In genomic region chr10:128390366-128390765, GRCm38 (mm10) we compare ENCODE assay signal across 27 mouse cellular contexts. TPM values are rescaled to one million over a fixed set of nuclear protein-coding genes. Genes with fewer than 3 reads are reported as not detected.
A peak's percentile ranks its signal among the peaks of the same experiment; 100 is the strongest.
DNase-seq lines count a peak whose midpoint lies in the region; ATAC-seq and TF ChIP-seq lines count a peak whose summit lies in the region.
"Had no signal": no experiment of that assay in that cellular context is flagged by ENCODE, and none has a peak within 500 bp of the region (broad histone marks: within the 10 kb centered on the region; RNA-seq: fewer than 3 reads in every experiment).

No protein-coding gene starts in this region.

- no peak overlapping the region for H3K27ac ChIP-seq in midbrain, embryonic 13.5 days
- H3K27ac ChIP-seq: embryonic facial prominence, embryonic 12.5 days; heart, embryonic 10.5 days; hindbrain, embryonic 13.5 days; hindbrain, postnatal 0 days had no signal

- no peaks in the 10 kb centered on the region for H3K79me2 ChIP-seq in myocyte (ENCODE audit: control insufficient read depth, insufficient read depth)

- no peaks in the 10 kb centered on the region for H3K9me3 ChIP-seq in midbrain, embryonic 13.5 days
- H3K9me3 ChIP-seq: embryonic facial prominence, embryonic 12.5 days; heart, embryonic 10.5 days; hindbrain, embryonic 13.5 days had no signal

- H3ac ChIP-seq in myocyte (ENCODE audit: control insufficient read depth, insufficient read length): no peak overlapping the region

- 87% methylated on average over 12 of the region's 12 CpGs for WGBS in midbrain, embryonic 13.5 days

- no peak overlapping the region for H3K4me3 ChIP-seq in myocyte
- no peak overlapping the region for H3K4me3 ChIP-seq in midbrain, embryonic 13.5 days (replicated peaks)
- H3K4me3 ChIP-seq: heart, embryonic 10.5 days; hindbrain, embryonic 13.5 days had no signal

- no peaks in the 10 kb centered on the region for H3K27me3 ChIP-seq in myocyte (ENCODE audit: control insufficient read depth, insufficient read depth, insufficient read length)
- no peaks in the 10 kb centered on the region for H3K27me3 ChIP-seq in midbrain, embryonic 13.5 days
- H3K27me3 ChIP-seq: CH12.LX; embryonic facial prominence, embryonic 12.5 days; hindbrain, embryonic 13.5 days; Patski had no signal

- no peaks in the 10 kb centered on the region; the same call in 1 of the 2 replicates for H3K4me1 ChIP-seq in midbrain, embryonic 13.5 days (replicated peaks)
- H3K4me1 ChIP-seq: embryonic facial prominence, embryonic 12.5 days; hindbrain, embryonic 13.5 days had no signal

- peaks cover 30% of the 10 kb centered on the region for H3K36me3 ChIP-seq in myocyte (ENCODE audit: control insufficient read depth, insufficient read depth)
- H3K36me3 ChIP-seq in midbrain, embryonic 13.5 days: peaks cover 97% of the 10 kb centered on the region

- no peak for ATAC-seq in midbrain, embryonic 13.5 days
- ATAC-seq: activated CD4-positive, CD25-positive, alpha-beta regulatory T cell, adult 4 months; forebrain, embryonic 16.5 days; hindbrain, postnatal 0 days; Patski had no signal

- H3K9ac ChIP-seq in midbrain, embryonic 13.5 days (replicated peaks): no peak overlapping the region
- H3K9ac ChIP-seq: embryonic facial prominence, embryonic 12.5 days; hindbrain, embryonic 13.5 days had no signal

- no peak overlapping the region for H3K4me2 ChIP-seq in myocyte (ENCODE audit: low read depth)
- no peak overlapping the region for H3K4me2 ChIP-seq in midbrain, embryonic 13.5 days (replicated peaks)
- H3K4me2 ChIP-seq: embryonic facial prominence, embryonic 12.5 days; hindbrain, embryonic 13.5 days had no signal

- TF ChIP-seq POLR2A in myocyte (IDR thresholded peaks at IDR 0.05; ENCODE audit: insufficient read length, low read depth): no peak

- DNase-seq in kidney, postnatal 10 days: peak; percentile 19
- DNase-seq in kidney, adult 9 months: no peak
- peak; percentile 54 for DNase-seq in testis, postnatal 10 days (ENCODE audit: low spot score)
- no peak for DNase-seq in testis, postnatal 14 days (ENCODE audit: low spot score)
- DNase-seq in adrenal gland, postnatal 14 days: peak; percentile 67
- no peak for DNase-seq in thymus, adult 18-20 months
- DNase-seq: cerebellum, adult 2 months; embryo, embryonic 11 days; gastrocnemius, postnatal 14 days; heart, adult 11 months; heart, postnatal 10 days; heart, postnatal 4 days; kidney, adult 11 months had no signal

TF ChIP-seq in myocyte, 11 proteins besides CTCF, POLR2A, EP300 and RAD21:
- peak; percentile 13 for TF ChIP-seq POLR2AphosphoS2 (IDR thresholded peaks at IDR 0.05; ENCODE audit: insufficient read length, low read depth)
- no peak for TF ChIP-seq E2F4 (IDR thresholded peaks at IDR 0.05; ENCODE audit: insufficient read depth)

RNA-seq across cellular contexts. Expression of gene Slc39a5, which starts 10.7 kb away (rescaled TPM):
- total RNA-seq in adrenal gland, postnatal 14 days (2021): 0.78 TPM in 1 of 2 replicates, not detected in the other
- not detected for polyA plus RNA-seq in myocyte (2012; fragmentation: generic; extraction: Trizol)
- 0.18 and 0.22 TPM in 2 replicates for polyA plus RNA-seq in midbrain, embryonic 13.5 days (2015; fragmentation: Nextera tagmentation; extraction: Ambion mirVana)
- total RNA-seq: CH12.LX; common myeloid progenitor, adult 5-6 weeks; gastrocnemius, adult 18-20 months; gastrocnemius, postnatal 14 days; heart, postnatal 10 days; heart, postnatal 4 days had no signal
- polyA plus RNA-seq: activated CD4-positive, CD25-positive, alpha-beta regulatory T cell, adult 4 months; cerebellum, adult 2 months; embryonic facial prominence, embryonic 12.5 days; forebrain, embryonic 11.5 days; heart, embryonic 14.5 days; hindbrain, embryonic 13.5 days had no signal

RNA-seq across cellular contexts. Expression of gene Ankrd52, which starts 13.5 kb away (rescaled TPM):
- total RNA-seq in adrenal gland, postnatal 14 days (2021): 66.7 and 66.9 TPM in 2 replicates
- 30.8 TPM for polyA plus RNA-seq in myocyte (2012; fragmentation: generic; extraction: Trizol)
- polyA plus RNA-seq in midbrain, embryonic 13.5 days (2015; fragmentation: Nextera tagmentation; extraction: Ambion mirVana): 13.0 and 14.8 TPM in 2 replicates

RNA-seq across cellular contexts. Expression of gene Nabp2, which starts 20.9 kb away (rescaled TPM):
- total RNA-seq in adrenal gland, postnatal 14 days (2021): 59.8 and 65.2 TPM in 2 replicates
- polyA plus RNA-seq in myocyte (2012; fragmentation: generic; extraction: Trizol): 115 TPM
- 142 and 153 TPM in 2 replicates for polyA plus RNA-seq in midbrain, embryonic 13.5 days (2015; fragmentation: Nextera tagmentation; extraction: Ambion mirVana)

RNA-seq across cellular contexts. Expression of gene Rnf41, which starts 21.1 kb away (rescaled TPM):
- total RNA-seq in adrenal gland, postnatal 14 days (2021): 38.4 and 40.2 TPM in 2 replicates
- polyA plus RNA-seq in myocyte (2012; fragmentation: generic; extraction: Trizol): 35.2 TPM
- polyA plus RNA-seq in midbrain, embryonic 13.5 days (2015; fragmentation: Nextera tagmentation; extraction: Ambion mirVana): 81.5 and 85.9 TPM in 2 replicates

RNA-seq across cellular contexts. Expression of gene Coq10a, which starts 21.6 kb away (rescaled TPM):
- 103 and 111 TPM in 2 replicates for total RNA-seq in adrenal gland, postnatal 14 days (2021)
- 61.2 TPM for polyA plus RNA-seq in myocyte (2012; fragmentation: generic; extraction: Trizol)
- 28.2 and 34.3 TPM in 2 replicates for polyA plus RNA-seq in midbrain, embryonic 13.5 days (2015; fragmentation: Nextera tagmentation; extraction: Ambion mirVana)

Comparison
In these comparisons a context has a peak if more than half of its experiments do, and no peak if none do; other contexts are left out.
1. DNase-seq: peak in kidney, postnatal 10 days (single experiment), testis, postnatal 10 days (single experiment) and adrenal gland, postnatal 14 days (single experiment); none in kidney, adult 9 months (single experiment), testis, postnatal 14 days (single experiment) and thymus, adult 18-20 months (0 of 2).